13 mouse cellular contexts compared by ENCODE assay signal in genomic region chr6:90969341-90969871, GRCm38 (mm10). TPM values are rescaled to one million over a fixed set of nuclear protein-coding genes. Genes with fewer than 3 reads are reported as not detected.
DNase-seq lines count a peak whose midpoint lies in the region; ATAC-seq and TF ChIP-seq lines count a peak whose summit lies in the region.
"Had no signal": no experiment of that assay in that cellular context is flagged by ENCODE, and none has a peak within 500 bp of the region (broad histone marks: within the 10 kb centered on the region; RNA-seq: fewer than 3 reads in every experiment).

No protein-coding gene starts in this region.

- no peaks in the 10 kb centered on the region for H3K36me3 ChIP-seq in heart, postnatal 0 days (replicated peaks; ENCODE audit: control insufficient read depth, insufficient read depth, low read length)
- H3K36me3 ChIP-seq in embryonic facial prominence, embryonic 14.5 days (ENCODE audit: control insufficient read depth, insufficient read depth, low read length) = no peaks in the 10 kb centered on the region
- H3K36me3 ChIP-seq in hindbrain, embryonic 14.5 days (replicated peaks; ENCODE audit: control insufficient read depth, insufficient read depth) = no peaks in the 10 kb centered on the region

- TF ChIP-seq EP300 in heart, postnatal 0 days (IDR thresholded peaks at IDR 0.05; ENCODE audit: low read depth) = no peak

- no peak overlapping the region for H3K4me3 ChIP-seq in heart, postnatal 0 days (ENCODE audit: low read depth, low read length)
- H3K4me3 ChIP-seq in embryonic facial prominence, embryonic 14.5 days (ENCODE audit: low read depth, low read length) = no peak overlapping the region
- no peak overlapping the region for H3K4me3 ChIP-seq in hindbrain, embryonic 14.5 days (replicated peaks; ENCODE audit: low read length)

- 8% methylated on average over 2 of the region's 2 CpGs for WGBS in heart, postnatal 0 days
- WGBS in embryonic facial prominence, embryonic 14.5 days = 42% methylated on average over 2 of the region's 2 CpGs
- 47% methylated on average over 2 of the region's 2 CpGs for WGBS in hindbrain, embryonic 14.5 days

- peak; percentile 28 for DNase-seq in embryo, embryonic 11 days
- DNase-seq in embryo, embryonic 9.5 days (ENCODE audit: extremely low spot score) = no peak
- DNase-seq in heart, postnatal 0 days (ENCODE audit: low spot score) = no peak
- DNase-seq in heart, adult 8-10 months (ENCODE audit: low spot score) = no peak
- peak; percentile 30 for DNase-seq in A20 (ENCODE audit: low read depth, low spot score)
- peak; percentile 46 for DNase-seq in embryonic facial prominence, embryonic 14.5 days (ENCODE audit: low spot score)
- DNase-seq in gastrocnemius, postnatal 25 days = no peak
- no peak for DNase-seq in hindbrain, embryonic 14.5 days (ENCODE audit: low spot score)
- DNase-seq: cerebellum, postnatal 14 days; kidney, postnatal 10 days; lung, postnatal 36 days had no signal

- no peaks in the 10 kb centered on the region for H3K9me3 ChIP-seq in heart, postnatal 0 days (replicated peaks; ENCODE audit: control insufficient read depth, low read length)
- H3K9me3 ChIP-seq in embryonic facial prominence, embryonic 14.5 days (ENCODE audit: control insufficient read depth, low read length) = no peaks in the 10 kb centered on the region
- no peaks in the 10 kb centered on the region for H3K9me3 ChIP-seq in hindbrain, embryonic 14.5 days (ENCODE audit: control insufficient read depth, low read length)

- no peak overlapping the region for H3K9ac ChIP-seq in heart, postnatal 0 days (replicated peaks; ENCODE audit: low read depth, low read length)
- H3K9ac ChIP-seq in embryonic facial prominence, embryonic 14.5 days (ENCODE audit: low read depth, low read length) = no peak overlapping the region
- H3K9ac ChIP-seq in hindbrain, embryonic 14.5 days = no peak overlapping the region

- peaks cover 10% of the 10 kb centered on the region for H3K4me1 ChIP-seq in heart, postnatal 0 days (ENCODE audit: control insufficient read depth, insufficient read depth)
- peaks cover 8% of the 10 kb centered on the region; the same call in 1 of the 2 replicates for H3K4me1 ChIP-seq in embryonic facial prominence, embryonic 14.5 days (ENCODE audit: control insufficient read depth, insufficient read depth, low read length)
- peaks cover 5% of the 10 kb centered on the region for H3K4me1 ChIP-seq in hindbrain, embryonic 14.5 days (replicated peaks; ENCODE audit: control insufficient read depth, insufficient read depth, low read length)

- no peak for TF ChIP-seq CTCF in heart, postnatal 0 days (IDR thresholded peaks at IDR 0.05; ENCODE audit: low read depth)

- H3K27ac ChIP-seq in heart, postnatal 0 days (ENCODE audit: low read depth) = peak overlapping the region; percentile 49
- H3K27ac ChIP-seq in embryonic facial prominence, embryonic 14.5 days (replicated peaks; ENCODE audit: low read depth, low read length) = no peak overlapping the region
- no peak overlapping the region for H3K27ac ChIP-seq in hindbrain, embryonic 14.5 days
- H3K27ac ChIP-seq: hindbrain, postnatal 0 days had no signal

- no peaks in the 10 kb centered on the region for H3K27me3 ChIP-seq in heart, postnatal 0 days (ENCODE audit: control insufficient read depth, insufficient read depth, low read length)
- H3K27me3 ChIP-seq in embryonic facial prominence, embryonic 14.5 days (replicated peaks; ENCODE audit: control insufficient read depth, insufficient read depth, low read length) = no peaks in the 10 kb centered on the region
- no peaks in the 10 kb centered on the region for H3K27me3 ChIP-seq in hindbrain, embryonic 14.5 days (ENCODE audit: control insufficient read depth, insufficient read depth, low read length)

- ATAC-seq in heart, postnatal 0 days (ENCODE audit: insufficient read depth, low read depth) = peak; percentile 24; the same call in 1 of the 2 replicates
- no peak for ATAC-seq in embryonic facial prominence, embryonic 14.5 days (ENCODE audit: low read depth)
- ATAC-seq in hindbrain, embryonic 14.5 days (ENCODE audit: low FRiP score) = no peak
- ATAC-seq: CD4-positive, CD25-positive, alpha-beta regulatory T cell, adult 4 months; hindbrain, postnatal 0 days had no signal

- no peak overlapping the region for H3K4me2 ChIP-seq in heart, postnatal 0 days (ENCODE audit: low read depth, low read length)
- H3K4me2 ChIP-seq in embryonic facial prominence, embryonic 14.5 days (ENCODE audit: low read depth, low read length) = no peak overlapping the region
- H3K4me2 ChIP-seq in hindbrain, embryonic 14.5 days (replicated peaks) = no peak overlapping the region

RNA-seq across cellular contexts. Expression of gene Iqsec1, which starts 19.1 kb away (rescaled TPM):
- 93.7 and 183 TPM in 2 replicates for total RNA-seq in heart, postnatal 0 days (2014; rRNA removed; ENCODE audit: low replicate concordance)
- 12.0 and 13.5 TPM in 2 replicates for polyA plus RNA-seq in heart, postnatal 0 days (2015; fragmentation: Nextera tagmentation; extraction: Ambion mirVana)
- total RNA-seq in heart, adult 8-10 months (2022) = 100 to 1,000 TPM; 164 to 183 (median 169) TPM
- polyA plus RNA-seq in embryonic facial prominence, embryonic 14.5 days (2014; fragmentation: Nextera tagmentation; extraction: Ambion mirVana) = 17.4 and 17.5 TPM in 2 replicates
- 10 to 100 TPM; 57.7 to 63.6 TPM for total RNA-seq in gastrocnemius, postnatal 25 days (2021)
- 30.1 and 36.0 TPM in 2 replicates for polyA plus RNA-seq in hindbrain, embryonic 14.5 days (2014; fragmentation: Nextera tagmentation; extraction: Ambion mirVana)

Comparison
In these comparisons a context has a peak if more than half of its experiments do, and no peak if none do; other contexts are left out.
1. DNase-seq: peak in embryo, embryonic 11 days (single experiment), A20 (single experiment) and embryonic facial prominence, embryonic 14.5 days (single experiment); none in embryo, embryonic 9.5 days (single experiment), heart, postnatal 0 days (single experiment), heart, adult 8-10 months (single experiment), gastrocnemius, postnatal 25 days (single experiment) and hindbrain, embryonic 14.5 days (single experiment).